Mouse (Mus musculus) urinary bladder, adult 18-20 months (tissue): ENCODE results near the gene Gm266.

Source experiments
- DNase-seq, 2 experiments: peaks; one replicate each; pipeline ENCODE4 v3.0.0; 2022; ENCODE audit warnings: low spot score in 2 of 2, mixed read lengths in 2 of 2

Gene Gm266

GRCm38 (mm10) chr12:111454543-111455280, 30.9 kb downstream of the Gm266 start:
- DNase-seq: no peak

DNA sequence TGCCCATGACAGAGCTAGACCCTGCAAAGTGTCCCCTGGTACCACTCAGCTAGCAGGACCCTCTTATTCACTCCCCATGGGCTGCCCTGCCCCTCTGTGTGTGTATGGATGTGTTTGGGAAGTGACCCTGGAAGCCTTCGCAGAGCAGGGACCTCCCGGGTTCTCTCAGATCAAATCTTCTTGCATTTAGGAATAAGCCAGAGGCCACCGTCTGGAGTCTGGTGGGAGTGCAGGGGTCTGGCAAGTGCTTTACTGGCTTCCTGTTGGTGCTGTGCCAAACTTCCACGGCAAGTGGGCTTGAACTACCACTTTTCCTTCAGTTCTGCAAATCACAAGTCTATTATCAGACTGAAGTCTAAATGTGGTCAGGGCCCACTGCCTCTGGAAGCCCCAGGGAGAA, 31.6 kb downstream of the Gm266 start:
- no peak for DNase-seq

DNA sequence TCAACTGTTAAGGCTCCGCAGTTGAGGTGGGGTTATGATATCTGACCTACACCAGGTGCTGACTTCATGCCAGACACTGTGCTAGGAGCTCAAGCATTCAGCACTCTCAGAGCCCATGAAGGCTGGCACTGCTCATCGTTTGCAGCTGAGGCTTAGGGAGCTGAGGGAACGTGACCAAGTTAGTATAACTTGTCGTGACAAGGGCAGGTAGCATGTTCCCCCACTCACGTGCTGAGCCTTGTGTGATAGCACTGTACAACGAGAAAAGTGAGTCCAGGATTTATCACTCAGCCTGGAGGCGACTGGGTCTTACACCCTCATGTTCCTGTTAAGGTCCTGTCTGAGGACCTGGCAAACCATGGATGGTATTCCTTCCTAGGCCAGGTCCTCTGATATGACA, 34.1 kb downstream of the Gm266 start:
- DNase-seq: no peak

GRCm38 (mm10) chr12:111450359-111450758, 35.3 kb downstream of the Gm266 start:
- no peak for DNase-seq

DNA sequence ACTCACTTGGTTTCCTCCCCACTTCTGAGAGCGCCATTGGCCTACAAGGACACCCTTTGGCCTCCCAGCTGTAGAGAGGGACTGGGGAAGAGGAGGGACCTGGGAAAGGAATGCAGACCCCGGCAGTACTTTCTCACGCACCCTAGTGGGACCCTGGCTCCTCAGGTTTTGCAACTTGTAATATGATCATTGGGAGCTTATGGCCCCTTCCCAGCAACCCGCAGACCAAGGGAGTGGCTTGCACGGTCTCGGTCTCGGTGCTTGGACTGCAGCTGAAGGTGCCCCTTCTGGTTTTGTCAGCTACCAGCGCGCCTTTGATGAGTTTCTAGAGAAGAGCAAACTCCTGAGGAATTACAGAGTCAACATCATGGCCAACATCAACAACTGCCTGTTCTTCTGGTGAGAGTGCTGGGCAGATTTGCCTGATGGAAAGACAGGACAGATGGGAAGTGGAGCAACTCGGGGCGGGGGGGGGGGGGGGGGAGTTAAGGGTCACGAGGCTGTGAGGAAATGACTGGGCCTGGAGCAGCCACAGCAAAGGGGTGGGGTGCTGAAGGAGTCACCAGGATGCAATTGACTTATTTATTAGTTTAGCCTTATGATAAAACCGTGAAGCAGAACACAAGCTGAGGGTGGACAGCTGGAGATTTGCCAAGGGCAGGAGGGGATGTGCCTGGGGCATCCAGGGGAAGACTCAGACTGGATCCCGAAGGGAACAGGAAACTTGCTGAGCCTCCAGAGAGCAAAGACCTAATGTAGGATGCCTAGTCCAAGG, 36.5 kb downstream of the Gm266 start:
- DNase-seq: peak in 1 of 2 experiments; percentile 61

DNA sequence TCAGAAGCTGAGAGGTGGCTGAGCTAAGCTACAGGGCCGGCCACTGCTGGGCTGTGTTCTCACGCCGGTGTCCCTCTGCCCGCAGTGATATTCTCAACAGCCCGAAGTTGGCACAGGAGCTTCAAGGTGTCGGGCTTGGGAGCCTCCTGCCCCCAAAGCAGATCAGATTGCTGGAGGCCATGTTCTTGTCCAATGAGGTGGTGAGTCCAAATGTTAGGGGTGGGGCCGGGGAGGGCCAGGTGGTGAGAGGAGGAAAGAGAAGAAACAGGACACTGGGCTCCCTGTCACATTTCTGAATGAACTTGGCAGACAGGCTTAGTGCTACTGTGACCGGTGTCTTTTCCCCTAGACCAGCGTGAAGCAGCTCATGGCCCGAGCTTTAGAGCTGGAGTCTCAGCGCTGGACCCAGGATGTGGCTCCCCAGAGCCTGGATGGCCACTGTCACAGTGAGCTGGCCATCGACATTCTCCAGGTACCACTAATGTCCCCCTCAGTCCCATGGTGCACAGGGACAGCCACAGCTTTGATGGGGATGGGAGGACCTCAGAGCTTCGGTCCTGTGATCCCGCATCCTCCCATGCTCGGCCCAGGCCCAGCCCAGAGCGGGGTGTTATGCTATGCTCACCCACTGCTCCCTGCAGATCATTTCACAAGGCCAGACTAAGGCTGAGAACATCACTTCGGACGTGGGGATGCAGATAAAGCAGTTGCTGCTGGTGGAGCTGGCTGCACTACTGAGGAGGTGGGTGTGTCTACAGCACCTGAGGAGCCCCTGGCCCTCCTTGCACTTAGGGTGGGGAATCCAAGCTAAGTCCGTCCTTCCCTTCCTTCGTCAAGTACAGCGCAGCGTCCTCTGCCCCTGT, 37.5 kb downstream of the Gm266 start:
- no peak for DNase-seq

GRCm38 (mm10) chr12:111447350-111447749, 38.3 kb downstream of the Gm266 start:
- DNase-seq: peak in 1 of 2 experiments; percentile 56

- DNase-seq: no peak
Measured at GRCm38 (mm10) chr12:111446745-111447144, 38.9 kb downstream of the Gm266 start.

GRCm38 (mm10) chr12:111445890-111446613, 39.6 kb downstream of the Gm266 start:
- no peak for DNase-seq

- no peak for DNase-seq
Measured at GRCm38 (mm10) chr12:111445161-111445889, 40.3 kb downstream of the Gm266 start.

- DNase-seq: no peak
Measured at GRCm38 (mm10) chr12:111443921-111444831, 41.4 kb downstream of the Gm266 start.

- DNase-seq: no peak
Measured at GRCm38 (mm10) chr12:111443011-111443870, 42.4 kb downstream of the Gm266 start.

GRCm38 (mm10) chr12:111442309-111443010, 43.2 kb downstream of the Gm266 start, which contains the start of gene Tnfaip2:
Tnfaip2 (plus strand) TSS chr12:111442469.
- peak in 1 of 2 experiments; percentile 84 for DNase-seq

- DNase-seq: no peak
Measured at GRCm38 (mm10) chr12:111441523-111441922, 44.1 kb downstream of the Gm266 start.

DNA sequence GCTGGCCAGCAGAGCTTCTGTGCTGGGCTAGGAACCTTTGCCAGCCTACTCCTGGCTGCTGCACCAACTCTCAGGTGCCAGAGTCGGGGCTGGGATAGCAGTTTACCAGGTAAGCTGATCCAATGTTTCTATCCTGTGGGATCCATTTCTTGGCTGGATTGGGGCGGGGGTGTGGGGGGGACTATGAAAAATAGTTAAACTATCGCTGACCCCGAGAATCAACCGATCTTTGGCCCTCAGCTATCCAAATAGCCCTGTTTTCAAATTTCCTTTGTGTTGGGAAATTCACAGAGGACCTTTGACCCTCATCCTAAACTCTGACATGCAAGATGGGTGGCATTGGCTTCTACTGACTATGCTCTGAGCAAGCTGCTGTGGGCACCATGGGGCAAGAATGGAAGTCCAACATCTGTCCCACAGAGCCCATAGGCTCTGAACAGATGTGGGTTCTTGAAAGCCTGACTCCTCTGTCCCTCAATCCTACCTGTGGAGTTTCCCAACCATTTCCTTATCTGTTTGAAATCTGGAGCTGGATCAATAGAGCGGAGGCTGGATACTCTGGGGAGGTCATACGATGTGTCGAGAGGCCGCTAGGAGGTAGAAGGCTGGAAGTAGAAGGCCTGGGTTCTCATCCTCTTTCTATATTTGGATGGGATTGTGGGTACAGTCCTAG, 44.8 kb downstream of the Gm266 start:
- no peak for DNase-seq

DNA sequence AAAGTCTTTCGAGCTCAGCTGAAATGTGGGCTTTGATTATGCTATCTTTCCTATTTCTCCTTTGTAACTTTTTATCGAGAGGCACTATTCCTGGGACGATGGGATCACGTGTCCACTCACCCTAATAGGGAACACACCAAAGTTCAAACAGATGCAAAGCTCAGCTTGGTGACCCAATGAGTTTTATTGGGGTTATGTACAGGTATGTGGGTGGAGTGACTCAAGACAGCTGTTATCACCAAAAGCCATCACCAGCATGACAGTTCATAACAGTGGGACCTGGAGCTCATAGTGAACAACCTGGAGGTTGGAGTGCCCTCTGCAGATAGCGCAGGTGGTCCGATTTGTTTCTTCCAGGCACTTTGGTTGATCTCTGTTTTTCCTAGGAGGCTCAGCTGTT, 46.8 kb downstream of the Gm266 start:
- no peak for DNase-seq

DNA sequence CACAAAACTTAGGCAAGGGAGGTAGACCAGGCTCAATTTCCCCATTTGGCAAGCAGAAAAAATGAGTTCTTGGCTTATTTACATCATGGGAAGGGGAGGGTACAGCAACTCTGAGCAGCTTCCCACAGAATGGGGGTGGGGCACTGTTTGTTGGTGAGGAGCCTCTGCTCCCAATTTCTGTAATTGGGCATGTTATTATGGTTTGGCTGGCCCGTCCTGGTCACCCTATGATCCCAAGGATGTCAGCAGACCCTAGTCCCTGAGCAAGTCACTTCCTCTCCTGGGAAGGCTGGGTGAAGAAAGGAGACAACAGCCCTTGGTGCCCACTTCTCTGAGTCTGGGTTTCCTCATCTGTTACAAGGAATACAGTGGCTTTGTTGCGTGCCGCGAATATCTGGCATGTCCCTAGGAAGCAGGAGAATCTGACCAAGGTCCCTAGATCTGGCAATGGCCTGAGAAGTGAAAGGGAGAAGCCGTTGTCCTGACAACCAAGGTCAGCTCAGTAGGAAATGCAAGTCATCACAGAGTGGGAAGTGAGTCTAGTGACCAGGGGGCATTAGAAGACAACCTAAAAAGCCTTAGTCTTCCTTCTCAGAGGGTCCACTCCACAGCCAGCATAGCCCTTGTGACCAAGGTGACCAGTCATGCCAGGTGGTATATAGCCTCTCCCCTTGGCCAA, 48.3 kb downstream of the Gm266 start:
- no peak for DNase-seq
